Mouse (Mus musculus): ENCODE data around the gene Synm. TPM values are rescaled to one million over a fixed set of nuclear protein-coding genes. Genes with fewer than 3 reads are reported as not detected.

The Synm gene
- total and polyA plus RNA-seq, 2 experiments from 2014 or later: 4.7 to 6.0 TPM

DNA sequence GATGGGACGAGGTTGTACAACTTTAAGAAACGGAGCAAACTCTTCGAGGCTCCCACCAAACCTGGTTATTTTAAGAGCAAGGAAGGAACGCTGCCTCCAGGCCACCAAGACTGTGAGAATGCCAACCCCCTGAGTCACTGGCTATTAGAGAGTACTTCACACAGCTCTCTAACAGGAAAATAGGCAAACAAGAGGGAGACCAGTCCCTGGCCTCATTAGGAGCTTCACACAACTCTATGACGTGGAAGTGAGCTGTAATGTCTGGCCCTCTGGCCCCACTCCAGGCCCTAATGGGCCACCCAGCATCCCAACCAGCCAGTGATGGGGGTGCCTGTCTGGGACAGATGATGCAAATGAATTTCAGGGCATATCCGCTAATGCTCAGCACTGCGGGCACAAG lies 17.8 kb downstream of the Synm start:
- H3K27me3 ChIP-seq (ENCODE audit: insufficient read depth, low read length): no peaks in the 10 kb centered on the region
- ATAC-seq (ENCODE audit: low FRiP score) (no peak), DNase-seq (ENCODE audit: low spot score) (no peak)
- H3K4me1 ChIP-seq (ENCODE audit: insufficient read depth, low read length): no peaks in the 10 kb centered on the region
- no peak for TF ChIP-seq CTCF (IDR thresholded peaks at IDR 0.05)
- 80% methylated on average over 7 of the region's 7 CpGs for WGBS
- H3K9me3 ChIP-seq (ENCODE audit: low read length): no peaks in the 10 kb centered on the region
- H3K27ac ChIP-seq (ENCODE audit: low read depth, low read length): no peak overlapping the region
- H3K4me3 ChIP-seq (ENCODE audit: low read depth, low read length): no peak overlapping the region
- no peaks in the 10 kb centered on the region for H3K36me3 ChIP-seq (ENCODE audit: insufficient read depth, low read length)
- H3K9ac ChIP-seq (replicated peaks; ENCODE audit: low read length, poor library complexity, severe bottlenecking): no peak overlapping the region
- H3K4me2 ChIP-seq (ENCODE audit: low read depth, low read length, poor library complexity, severe bottlenecking): no peak overlapping the region

DNA sequence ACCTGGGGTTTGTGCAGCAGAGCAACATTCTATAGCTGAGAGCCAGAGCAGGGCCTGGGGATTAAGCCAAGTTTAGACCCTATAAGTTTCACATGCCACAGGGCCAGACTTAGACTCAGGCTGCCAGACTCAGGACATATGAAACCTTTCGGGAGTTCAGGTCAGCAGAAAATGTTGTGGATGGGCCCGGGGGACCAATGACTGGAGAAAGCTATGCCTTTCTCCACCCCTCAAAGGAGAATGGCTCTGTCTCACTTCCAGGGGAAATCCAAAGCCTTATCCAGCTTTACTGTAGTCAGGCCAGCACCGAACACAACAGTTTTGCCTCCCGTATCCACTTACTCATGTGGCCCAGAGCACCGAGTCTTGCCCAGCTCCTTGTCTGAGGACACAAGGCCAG lies 18.7 kb downstream of the Synm start:
- DNase-seq (ENCODE audit: low spot score) (no peak), ATAC-seq (ENCODE audit: low FRiP score) (no peak)
- H3K4me1 ChIP-seq (ENCODE audit: insufficient read depth, low read length): no peaks in the 10 kb centered on the region
- H3K4me3 ChIP-seq (ENCODE audit: low read depth, low read length): no peak overlapping the region
- no peaks in the 10 kb centered on the region for H3K36me3 ChIP-seq (ENCODE audit: insufficient read depth, low read length)
- H3K27ac ChIP-seq (ENCODE audit: low read depth, low read length): no peak overlapping the region
- no peak for TF ChIP-seq CTCF (IDR thresholded peaks at IDR 0.05)
- H3K27me3 ChIP-seq (ENCODE audit: insufficient read depth, low read length): no peaks in the 10 kb centered on the region
- WGBS: 87% methylated on average over 5 of the region's 5 CpGs
- H3K4me2 ChIP-seq (ENCODE audit: low read depth, low read length, poor library complexity, severe bottlenecking): no peak overlapping the region
- H3K9ac ChIP-seq (replicated peaks; ENCODE audit: low read length, poor library complexity, severe bottlenecking): no peak overlapping the region
- H3K9me3 ChIP-seq (ENCODE audit: low read length): no peaks in the 10 kb centered on the region

DNA sequence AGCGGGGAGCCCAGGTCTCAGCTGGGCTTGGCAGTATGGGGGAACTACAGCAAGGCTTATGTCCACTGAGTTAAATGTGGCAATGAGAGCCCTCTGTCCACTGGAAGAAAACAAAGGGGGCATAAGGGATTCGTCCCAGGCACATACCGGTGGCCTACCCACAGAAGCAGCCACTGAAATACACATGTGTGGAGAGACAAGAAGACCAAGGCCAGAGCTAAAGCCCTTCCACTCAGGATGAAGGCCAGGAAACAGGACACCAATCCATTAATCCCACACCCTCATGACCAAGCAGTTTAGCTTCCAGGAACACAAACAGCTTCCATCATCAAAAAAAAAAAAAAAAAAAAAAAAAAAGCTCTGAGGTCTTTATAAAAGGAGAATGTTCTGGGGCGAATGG lies 19.2 kb downstream of the Synm start:
- no peaks in the 10 kb centered on the region for H3K36me3 ChIP-seq (ENCODE audit: insufficient read depth, low read length)
- no peaks in the 10 kb centered on the region for H3K4me1 ChIP-seq (ENCODE audit: insufficient read depth, low read length)
- no peak overlapping the region for H3K4me2 ChIP-seq (ENCODE audit: low read depth, low read length, poor library complexity, severe bottlenecking)
- no peak overlapping the region for H3K4me3 ChIP-seq (ENCODE audit: low read depth, low read length)
- DNase-seq (ENCODE audit: low spot score) (no peak), ATAC-seq (ENCODE audit: low FRiP score) (no peak)
- WGBS: 91% methylated on average over 4 of the region's 4 CpGs
- H3K9me3 ChIP-seq (ENCODE audit: low read length): no peaks in the 10 kb centered on the region
- no peak for TF ChIP-seq CTCF (IDR thresholded peaks at IDR 0.05)
- H3K27ac ChIP-seq (ENCODE audit: low read depth, low read length): no peak overlapping the region
- H3K9ac ChIP-seq (replicated peaks; ENCODE audit: low read length, poor library complexity, severe bottlenecking): no peak overlapping the region
- no peaks in the 10 kb centered on the region for H3K27me3 ChIP-seq (ENCODE audit: insufficient read depth, low read length)

DNA sequence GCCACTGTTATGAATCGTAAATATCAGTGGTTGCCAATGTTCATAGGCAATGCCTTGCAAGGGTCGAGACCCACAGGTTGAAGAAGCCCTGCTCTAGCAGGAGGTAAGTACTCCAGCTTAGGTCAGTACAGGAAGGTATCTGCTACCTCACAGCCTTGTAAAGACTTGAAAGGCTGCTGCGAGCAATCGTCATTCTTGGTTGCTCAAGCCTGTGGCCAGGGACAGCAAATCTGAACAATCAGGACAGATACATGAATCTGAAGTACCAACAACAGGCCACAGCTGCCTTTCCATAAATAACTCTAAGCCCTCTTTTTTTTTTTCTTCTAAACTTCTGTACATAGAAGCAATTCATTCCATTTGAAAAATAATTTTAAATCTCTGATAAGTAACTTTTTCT lies 27.3 kb downstream of the Synm start:
- no peak for ATAC-seq (ENCODE audit: low FRiP score)
- H3K4me1 ChIP-seq (ENCODE audit: insufficient read depth, low read length): 0 out of 2 replicates have a peak, but pooled peaks cover 3% of the 10 kb centered on the region
- H3K4me2 ChIP-seq (ENCODE audit: low read depth, low read length, poor library complexity, severe bottlenecking): no peak overlapping the region
- H3K9me3 ChIP-seq (ENCODE audit: low read length): no peaks in the 10 kb centered on the region
- no peak for DNase-seq (ENCODE audit: low spot score)
- no peak overlapping the region for H3K27ac ChIP-seq (ENCODE audit: low read depth, low read length)
- no peaks in the 10 kb centered on the region for H3K27me3 ChIP-seq (ENCODE audit: insufficient read depth, low read length)
- no peak for TF ChIP-seq CTCF (IDR thresholded peaks at IDR 0.05)
- H3K36me3 ChIP-seq (ENCODE audit: insufficient read depth, low read length): no peaks in the 10 kb centered on the region
- H3K4me3 ChIP-seq (ENCODE audit: low read depth, low read length): no peak overlapping the region
- 76% methylated on average over 4 of the region's 4 CpGs for WGBS
- no peak overlapping the region for H3K9ac ChIP-seq (replicated peaks; ENCODE audit: low read length, poor library complexity, severe bottlenecking)

DNA sequence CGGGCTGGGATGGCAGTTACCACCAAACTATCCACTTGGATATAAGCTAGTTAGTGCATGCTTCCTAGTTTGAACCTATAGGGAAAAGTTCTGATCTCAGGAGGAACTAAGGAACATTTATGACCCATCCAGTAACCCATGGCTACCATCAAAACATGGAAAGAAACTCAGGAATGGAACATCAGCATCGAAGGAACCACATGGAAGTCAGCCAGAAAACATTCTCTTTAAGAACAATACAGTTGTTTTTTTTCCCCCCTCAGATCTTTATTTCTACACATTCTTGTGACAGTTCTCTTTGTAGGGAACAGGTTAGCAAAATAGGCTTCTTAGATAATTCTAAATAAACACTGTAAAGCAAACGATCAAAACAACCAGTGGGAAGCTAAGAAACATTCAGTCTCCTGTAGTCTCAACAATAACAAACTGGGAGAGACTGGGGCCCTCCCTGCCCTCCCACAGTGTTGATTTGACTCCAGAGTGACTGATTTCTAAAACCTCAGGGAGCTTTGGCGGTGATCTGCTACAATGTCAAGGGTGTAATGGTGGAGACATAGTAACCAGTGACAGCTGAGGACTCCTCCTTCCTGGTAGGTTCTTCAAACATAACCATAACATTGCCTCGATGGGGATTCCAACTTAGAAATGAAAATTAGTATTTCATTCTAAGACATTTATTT lies 29.0 kb downstream of the Synm start:
- Histone ChIP-seq H3K27ac (ENCODE audit: low read depth, low read length) (no peak overlapping the region), H3K4me3 (ENCODE audit: low read depth, low read length) (no peak overlapping the region), H3K4me2 (ENCODE audit: low read depth, low read length, poor library complexity, severe bottlenecking) (no peak overlapping the region), H3K9me3 (ENCODE audit: low read length) (no peaks in the 10 kb centered on the region), H3K4me1 (ENCODE audit: insufficient read depth, low read length) (0 out of 2 replicates have a peak, but pooled peaks cover 3% of the 10 kb centered on the region), H3K27me3 (ENCODE audit: insufficient read depth, low read length) (no peaks in the 10 kb centered on the region), H3K9ac (replicated peaks; ENCODE audit: low read length, poor library complexity, severe bottlenecking) (no peak overlapping the region), H3K36me3 (ENCODE audit: insufficient read depth, low read length) (no peaks in the 10 kb centered on the region)
- ATAC-seq (ENCODE audit: low FRiP score) (no peak), DNase-seq (ENCODE audit: low spot score) (peak; percentile 23)
- WGBS: 68% methylated on average over 5 of the region's 5 CpGs
- no peak for TF ChIP-seq CTCF (IDR thresholded peaks at IDR 0.05)

DNA sequence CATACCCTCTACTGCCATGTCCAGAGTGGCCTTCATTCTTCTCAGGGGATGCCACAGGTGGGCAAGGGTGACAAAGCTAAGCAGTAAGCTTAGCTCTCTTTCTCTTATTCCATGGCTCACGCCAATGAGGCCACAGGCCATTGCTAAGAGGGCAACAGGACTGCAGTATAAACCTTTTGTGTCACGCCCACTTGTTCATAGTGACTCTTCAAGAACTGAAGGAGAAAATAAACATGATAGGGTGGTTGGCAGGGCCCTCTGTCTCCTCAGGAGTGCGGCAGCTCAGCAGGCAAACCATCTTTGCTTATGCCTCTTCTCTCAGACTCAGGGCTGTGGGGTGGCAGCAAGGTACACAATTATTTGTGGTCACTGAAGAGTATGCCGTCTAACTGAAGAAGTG lies 30.7 kb downstream of the Synm start:
- Histone ChIP-seq H3K4me3 (ENCODE audit: low read depth, low read length) (no peak overlapping the region), H3K36me3 (ENCODE audit: insufficient read depth, low read length) (no peaks in the 10 kb centered on the region), H3K4me1 (ENCODE audit: insufficient read depth, low read length) (0 out of 2 replicates have a peak, but pooled peaks cover 3% of the 10 kb centered on the region), H3K27me3 (ENCODE audit: insufficient read depth, low read length) (no peaks in the 10 kb centered on the region), H3K9ac (replicated peaks; ENCODE audit: low read length, poor library complexity, severe bottlenecking) (no peak overlapping the region), H3K9me3 (ENCODE audit: low read length) (no peaks in the 10 kb centered on the region), H3K27ac (ENCODE audit: low read depth, low read length) (no peak overlapping the region), H3K4me2 (ENCODE audit: low read depth, low read length, poor library complexity, severe bottlenecking) (no peak overlapping the region)
- TF ChIP-seq CTCF (IDR thresholded peaks at IDR 0.05): no peak
- WGBS: 97% methylated on average over 4 of the region's 4 CpGs
- ATAC-seq (ENCODE audit: low FRiP score) (no peak), DNase-seq (ENCODE audit: low spot score) (no peak)

Data from midbrain, postnatal 0 days (tissue).